Mouse (Mus musculus) thymus, postnatal 14 days (tissue): ENCODE data around the gene Soga1.

Experiments used
- DNase-seq: peaks from one replicate; pipeline ENCODE4 v3.0.0; 2021

Soga1 gene

GRCm38 (mm10) chr2:157035371-157035770, 43.7 kb downstream of the Soga1 start:
- DNase-seq = no peak

- DNase-seq = peak; percentile 86
Observed at GRCm38 (mm10) chr2:157030804-157031203, 48.2 kb downstream of the Soga1 start.

GRCm38 (mm10) chr2:157028261-157028660, 50.8 kb downstream of the Soga1 start:
- DNase-seq = no peak

GRCm38 (mm10) chr2:157027106-157028008, 51.7 kb downstream of the Soga1 start:
- DNase-seq = no peak

- DNase-seq = no peak
Observed at GRCm38 (mm10) chr2:157021156-157021555, 57.9 kb downstream of the Soga1 start.

GRCm38 (mm10) chr2:157019228-157019627, 59.8 kb downstream of the Soga1 start:
- DNase-seq = no peak

- no peak for DNase-seq
Observed at GRCm38 (mm10) chr2:157016529-157017270, 62.4 kb downstream of the Soga1 start.

GRCm38 (mm10) chr2:157012341-157012740, 66.7 kb downstream of the Soga1 start:
- no peak for DNase-seq

GRCm38 (mm10) chr2:157010634-157011310, 68.3 kb downstream of the Soga1 start:
- DNase-seq = no peak

GRCm38 (mm10) chr2:157010121-157010520, 68.9 kb downstream of the Soga1 start:
- no peak for DNase-seq

GRCm38 (mm10) chr2:157008509-157008908, 70.5 kb downstream of the Soga1 start:
- no peak for DNase-seq

- DNase-seq = no peak
Observed at GRCm38 (mm10) chr2:157007234-157007596, 71.8 kb downstream of the Soga1 start.

GRCm38 (mm10) chr2:157006511-157007233, 72.4 kb downstream of the Soga1 start, which contains the start of gene Dsn1:
Gene Dsn1 (minus strand): TSS chr2:157007154.
- DNase-seq = peak; percentile 91

GRCm38 (mm10) chr2:157002321-157002720, 76.7 kb downstream of the Soga1 start:
- DNase-seq = no peak

GRCm38 (mm10) chr2:156998263-156998662, 80.8 kb downstream of the Soga1 start:
- DNase-seq = no peak

- DNase-seq = peak; percentile 65
Observed at GRCm38 (mm10) chr2:156996576-156996975, 82.5 kb downstream of the Soga1 start.

GRCm38 (mm10) chr2:156991470-156992319, 87.4 kb downstream of the Soga1 start, which contains the start of gene Ndrg3:
Gene Ndrg3 (minus strand): TSS chr2:156992056.
- DNase-seq = peak; percentile 99

- DNase-seq = peak; percentile 42
Observed at GRCm38 (mm10) chr2:156990727-156991431, 88.2 kb downstream of the Soga1 start.

- DNase-seq = no peak
Observed at GRCm38 (mm10) chr2:156987316-156987715, 91.7 kb downstream of the Soga1 start.

- no peak for DNase-seq
Observed at GRCm38 (mm10) chr2:156982864-156983263, 96.2 kb downstream of the Soga1 start.

- DNase-seq = no peak
Observed at GRCm38 (mm10) chr2:156981291-156981690, 97.8 kb downstream of the Soga1 start.
